Mouse (Mus musculus) heart, postnatal 36 days (tissue): ENCODE results near the gene Mfap5. TPM values are rescaled to one million over a fixed set of nuclear protein-coding genes. Genes with fewer than 3 reads are reported as not detected.
A peak's percentile ranks its signal among the peaks of the same experiment; 100 is the strongest.
"Not testable (repeated sequence)": the region's sequence is repeated elsewhere in the genome, so short reads cannot be mapped to it uniquely, and the experiment has no call there.

Source experiments
- DNase-seq, 2 experiments: peaks; one replicate each; pipeline ENCODE4 v3.0.0; 2021 to 2022
- intact Hi-C: fragments of 180-260 bp; cut with DNase I; formaldehyde crosslinking; loops from one replicate; pipeline ENCODE4 v1.15.1; 2025
- total RNA-seq, 2 experiments: library from RNA; stranded (reverse); gene quantifications; 2 replicates each; pipeline ENCODE4 v1.2.3; 2021

The Mfap5 gene
- total RNA-seq, 2 experiments from 2014 or later = 41.3 to 43.4 TPM

GRCm38 (mm10) chr6:122512914-122513878, 7.6 kb downstream of the Mfap5 start:
- intact Hi-C loops = no loop called here
- DNase-seq = peak in 1 of 2 experiments; percentile 20

DNA sequence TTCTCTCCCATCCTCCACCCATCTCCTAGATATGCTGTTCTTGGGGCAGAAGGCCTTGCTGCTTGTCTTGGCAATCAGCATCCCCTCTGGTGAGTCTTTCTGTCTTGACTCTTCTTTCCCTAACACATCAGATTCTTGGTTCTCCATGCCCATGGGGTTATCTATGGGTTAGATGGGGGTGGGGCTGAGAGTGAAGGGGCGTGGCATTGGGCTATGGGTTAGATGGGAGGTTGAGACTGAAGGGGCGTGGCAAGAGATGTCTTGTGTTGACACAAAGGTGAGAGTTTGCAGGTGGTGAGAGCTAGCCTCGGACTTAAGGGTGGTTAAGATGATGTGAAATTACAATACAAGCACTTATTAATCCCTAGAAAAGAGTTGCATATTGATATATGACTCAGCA, 8.7 kb downstream of the Mfap5 start:
- DNase-seq = no peak
- intact Hi-C loops = no loop called here

DNA sequence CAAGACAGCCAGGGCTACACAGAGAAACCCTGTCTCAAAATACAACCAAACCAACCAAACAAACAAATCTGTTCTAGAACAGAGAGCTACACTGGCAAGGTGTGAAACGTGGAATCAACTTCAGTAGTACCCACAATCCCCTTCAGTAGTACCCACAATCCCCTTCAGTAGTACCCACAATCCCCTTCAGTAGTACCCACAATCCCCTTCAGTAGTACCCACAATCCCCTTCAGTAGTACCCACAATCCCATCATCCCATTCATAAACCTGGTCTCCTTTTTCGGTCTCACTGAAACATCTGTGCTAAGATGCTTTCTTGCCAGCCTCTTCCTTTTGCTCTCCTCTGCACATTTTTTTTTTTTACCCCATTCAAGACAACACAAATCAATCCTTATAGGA, 10.1 kb downstream of the Mfap5 start:
- DNase-seq, intact Hi-C loops: not testable (repeated sequence)

DNA sequence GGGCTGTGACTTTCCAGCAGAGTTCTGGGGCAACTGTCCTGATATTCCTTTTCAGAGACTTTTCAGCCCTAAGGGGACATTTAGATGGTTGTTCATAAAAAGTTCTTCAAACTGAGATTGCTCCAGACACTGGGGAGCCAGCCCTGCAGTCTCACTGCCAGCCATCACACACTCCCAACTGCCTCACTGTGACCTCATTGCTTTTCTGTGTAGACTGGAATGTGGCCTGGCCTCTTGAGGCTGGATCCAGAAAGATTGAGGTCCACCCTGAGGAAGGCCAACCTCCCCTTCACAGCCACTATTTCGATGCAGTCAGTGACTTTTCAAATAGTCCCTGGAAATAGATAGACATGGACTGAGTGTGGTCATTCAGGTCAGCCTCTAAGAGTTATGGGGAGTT, 12.0 kb downstream of the Mfap5 start:
- peak; percentile 21 to 28 for DNase-seq
- intact Hi-C loops = no loop called here

DNA sequence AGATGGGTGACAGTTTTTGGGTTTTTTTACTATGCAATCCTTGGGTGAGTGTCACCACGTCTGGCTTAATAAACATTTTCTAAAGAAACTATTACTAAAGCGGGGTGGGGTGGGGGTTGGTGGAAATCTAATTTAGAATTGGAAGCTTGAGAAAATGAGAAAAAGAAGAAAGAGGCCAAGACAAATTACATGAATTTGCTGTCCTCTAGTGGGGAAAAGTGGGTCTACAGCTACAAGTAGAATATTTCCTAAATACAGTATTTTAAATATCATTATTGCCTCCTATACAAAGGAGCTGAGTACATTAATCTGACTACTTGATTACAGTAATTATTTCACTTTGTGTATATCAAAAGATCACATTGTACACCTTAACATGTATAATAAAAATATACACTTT, 13.7 kb downstream of the Mfap5 start:
- DNase-seq = no peak
- intact Hi-C loops = loop anchor here (1.0 kb wide), 2 partner anchors 23 to 117 kb away; no protein-coding TSS in a partner anchor

GRCm38 (mm10) chr6:122522595-122522994, 16.9 kb downstream of the Mfap5 start:
- intact Hi-C loops = no loop called here

GRCm38 (mm10) chr6:122523289-122523688, 17.6 kb downstream of the Mfap5 start:
- no peak for DNase-seq
- intact Hi-C loops = no loop called here

More at GRCm38 (mm10) chr6:122522595-122522994, 16.9 kb downstream of the Mfap5 start:
- DNase-seq = no peak

DNA sequence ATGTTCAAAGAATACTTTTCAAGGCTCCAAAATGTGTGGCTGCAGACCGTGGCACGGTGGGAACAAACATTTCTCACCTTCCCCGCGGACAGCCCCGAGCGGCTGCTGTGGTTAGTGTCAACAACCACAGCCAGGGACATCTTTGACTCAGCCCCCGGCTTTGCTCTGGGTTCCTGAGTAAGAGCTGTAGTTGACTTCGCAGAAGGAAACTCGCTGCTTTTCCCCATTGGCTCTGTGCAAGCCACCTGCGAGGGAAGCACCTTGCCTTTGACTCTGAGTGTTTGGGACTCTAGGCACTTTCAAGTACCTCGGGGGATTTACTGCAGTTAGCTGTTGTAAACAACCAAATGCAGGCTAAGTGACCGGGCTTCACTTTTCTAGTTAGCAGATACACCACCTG, 22.0 kb downstream of the Mfap5 start:
- no peak for DNase-seq
- intact Hi-C loops = no loop called here

DNA sequence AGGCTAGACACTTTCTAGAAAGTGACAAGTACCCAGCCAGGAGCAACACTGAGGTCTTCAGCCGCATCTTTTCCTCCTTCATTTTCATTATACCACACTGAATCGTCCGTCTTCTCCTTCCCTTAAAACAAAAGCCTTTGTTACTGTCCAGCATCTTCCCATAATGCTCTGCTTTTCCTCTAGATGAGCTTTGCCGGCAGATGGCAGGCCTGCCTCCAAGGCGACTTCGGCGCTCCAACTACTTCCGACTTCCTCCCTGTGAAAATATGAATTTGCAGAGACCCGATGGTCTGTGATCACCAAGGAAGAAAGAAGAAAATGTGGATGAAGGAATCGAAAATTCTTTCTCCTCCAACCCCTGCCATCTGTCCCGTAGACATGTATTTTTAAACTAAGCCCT, 22.5 kb downstream of the Mfap5 start:
- no peak for DNase-seq
- intact Hi-C loops = no loop called here

DNA sequence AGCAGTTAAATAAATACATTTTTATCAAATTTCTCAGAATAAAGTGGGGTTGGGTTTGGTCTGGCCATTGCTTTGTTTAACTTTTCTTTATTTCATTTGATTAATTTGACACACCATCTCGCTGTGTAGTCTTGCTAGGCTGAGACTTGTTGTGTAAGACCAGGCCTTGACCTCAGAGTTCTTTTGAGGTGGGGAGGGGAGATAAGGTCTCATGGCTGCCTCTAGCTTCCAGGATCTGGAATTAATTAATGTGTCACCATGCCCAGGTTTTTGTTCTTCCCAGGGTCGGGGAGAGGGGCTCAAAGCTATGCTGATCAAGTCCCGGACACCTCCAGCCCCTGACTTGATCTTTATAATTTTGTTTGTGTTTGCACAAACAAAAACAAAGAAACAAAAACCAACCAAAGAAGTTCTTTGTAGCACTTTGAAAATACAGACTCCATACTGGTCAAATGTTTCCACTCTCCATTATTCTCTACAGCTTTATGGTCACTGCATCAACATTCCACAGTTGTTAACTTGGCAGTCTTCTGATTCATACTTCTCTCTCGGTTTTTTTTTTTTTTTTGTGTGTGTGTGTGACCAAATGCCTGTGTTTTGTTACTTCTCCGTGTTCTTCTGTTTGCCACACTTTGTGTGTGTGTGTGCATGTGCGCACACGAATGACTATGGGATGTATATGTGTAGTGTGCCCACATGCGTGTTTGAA, 26.0 kb downstream of the Mfap5 start:
- DNase-seq = no peak
- intact Hi-C loops = no loop called here

- DNase-seq = no peak
Observed at GRCm38 (mm10) chr6:122532883-122533302, 27.2 kb downstream of the Mfap5 start.

DNA sequence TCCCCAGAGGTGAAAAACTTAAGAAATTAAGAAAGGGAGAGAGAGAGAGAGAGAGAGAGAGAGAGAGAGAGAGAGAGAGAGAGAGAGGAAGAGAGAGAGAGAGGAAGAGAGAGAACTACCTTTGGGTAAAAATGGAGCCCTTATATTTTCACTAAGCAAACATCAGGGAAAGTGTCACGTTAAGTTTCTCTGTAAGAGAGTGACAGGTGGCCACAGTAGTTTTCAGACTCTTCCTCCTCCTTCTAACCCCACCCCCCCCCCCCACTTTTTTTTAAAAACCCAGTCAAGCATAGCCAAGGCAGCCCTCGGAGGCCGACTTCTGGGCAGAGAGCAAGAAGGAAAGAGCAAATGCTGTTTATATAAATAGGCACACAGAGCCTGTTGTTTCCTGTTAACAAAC, 28.4 kb downstream of the Mfap5 start:
- DNase-seq = no peak
- intact Hi-C loops = no loop called here

More at GRCm38 (mm10) chr6:122532883-122533302, 27.2 kb downstream of the Mfap5 start:
- intact Hi-C loops = no loop called here

- intact Hi-C loops = no loop called here
- DNase-seq = no peak
Observed at GRCm38 (mm10) chr6:122539564-122539963, 33.9 kb downstream of the Mfap5 start.

DNA sequence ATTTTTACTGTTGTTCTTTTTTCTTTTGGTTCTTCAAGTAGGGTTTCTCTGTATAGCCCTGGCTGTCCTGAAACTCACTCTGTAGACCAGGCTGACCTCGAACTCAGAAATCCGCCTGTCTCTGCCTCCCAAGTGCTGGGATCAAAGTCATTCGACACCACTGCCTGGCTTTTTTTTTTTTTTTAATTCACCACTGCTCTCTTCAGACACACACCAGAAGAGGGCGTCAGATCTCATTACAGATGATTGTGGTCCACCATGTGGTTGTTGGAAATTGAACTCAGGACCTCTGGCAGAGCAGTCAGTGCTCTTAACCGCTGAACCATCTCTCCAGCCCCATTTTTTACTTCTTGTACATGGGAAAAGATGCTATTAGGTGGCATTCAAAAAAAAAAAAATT, 36.8 kb downstream of the Mfap5 start:
- DNase-seq, intact Hi-C loops: not testable (repeated sequence)

GRCm38 (mm10) chr6:122543574-122543973, 37.9 kb downstream of the Mfap5 start:
- no peak for DNase-seq

DNA sequence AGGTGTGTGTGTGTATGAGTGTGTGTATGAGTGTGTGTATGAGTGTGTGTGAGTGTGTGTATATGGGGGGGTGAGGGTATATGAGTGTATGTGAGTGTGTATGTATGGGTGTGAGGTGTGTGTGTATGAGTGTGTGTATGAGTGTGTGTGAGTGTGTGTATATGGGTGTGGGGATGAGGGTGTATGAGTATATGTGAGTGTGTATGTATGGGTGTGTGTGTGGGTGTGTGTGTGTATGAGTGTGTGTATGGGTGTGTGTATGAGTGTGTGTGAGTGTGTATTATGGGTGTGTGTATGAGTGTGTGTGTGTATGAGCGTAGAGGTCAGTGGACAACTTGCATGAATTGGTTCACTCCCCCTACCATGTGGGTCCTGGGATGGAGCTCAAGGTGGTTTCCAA, 39.0 kb downstream of the Mfap5 start:
- intact Hi-C loops = no loop called here
- DNase-seq = no peak

More at GRCm38 (mm10) chr6:122543574-122543973, 37.9 kb downstream of the Mfap5 start:
- intact Hi-C loops = no loop called here

- no peak for DNase-seq
- intact Hi-C loops = no loop called here
Observed at GRCm38 (mm10) chr6:122545289-122545882, 39.7 kb downstream of the Mfap5 start.

GRCm38 (mm10) chr6:122545948-122546347, 40.3 kb downstream of the Mfap5 start:
- DNase-seq = no peak
- intact Hi-C loops = no loop called here

GRCm38 (mm10) chr6:122553606-122554005, 48.0 kb downstream of the Mfap5 start, which contains the start of gene Aicda:
Gene Aicda, plus strand, starts transcription at chr6:122553801.
- intact Hi-C loops = no loop called here
- no peak for DNase-seq

GRCm38 (mm10) chr6:122554102-122554501, 48.5 kb downstream of the Mfap5 start:
- no peak for DNase-seq
- intact Hi-C loops = no loop called here

- no peak for DNase-seq
- intact Hi-C loops = no loop called here
Observed at GRCm38 (mm10) chr6:122555266-122555665, 49.6 kb downstream of the Mfap5 start.
